Mouse (Mus musculus) erythroblast, embryonic 14.5 days (primary cell): ENCODE data around the gene Plekha7.

Source experiments
- GATA1 ChIP-seq: IDR thresholded peaks from 2 replicates; pipeline ENCODE4 v1.6.1; 2012; ENCODE audit warnings: low read length, inconsistent platforms, mixed read lengths
- TAL1 ChIP-seq: IDR thresholded peaks from 3 replicates; pipeline ENCODE4 v1.6.1; 2012; ENCODE audit warnings: low read length, inconsistent platforms, mixed read lengths

DNA sequence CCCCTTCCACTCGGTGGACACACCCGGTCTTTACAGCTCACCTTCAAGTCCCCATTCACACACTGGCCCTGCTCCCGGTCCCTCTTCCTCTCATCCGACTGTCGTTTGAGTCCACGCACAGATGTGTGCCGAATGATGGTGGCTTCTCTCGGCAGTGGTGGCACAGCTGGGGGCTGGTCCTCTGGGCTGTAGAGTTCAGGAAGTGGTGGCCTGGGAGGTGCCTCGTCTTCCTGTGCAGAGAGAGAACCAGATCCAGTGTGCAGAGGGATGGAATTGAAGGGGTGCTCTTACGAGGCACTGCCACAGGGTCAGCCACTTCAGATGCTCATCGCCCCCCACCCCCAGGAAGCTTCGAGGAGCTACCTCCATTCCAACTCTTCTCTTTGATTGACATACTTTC lies 171.0 kb downstream of the Plekha7 start:
- no peak for TF ChIP-seq GATA1
- no peak for TF ChIP-seq TAL1
